Mouse (Mus musculus): Measurements from ENCODE around the gene H2afj.

GRCm38 (mm10) chr6:136800710-136801109 is 7.3 kb upstream of the H2afj start:
- TF ChIP-seq CTCF (IDR thresholded peaks at IDR 0.05; ENCODE audit: borderline replicate concordance, extremely low read depth, insufficient read depth, insufficient read length) (no peak), POLR2A (IDR thresholded peaks at IDR 0.05; ENCODE audit: borderline replicate concordance, extremely low read depth, insufficient read depth, insufficient read length, poor library complexity, severe bottlenecking) (no peak)

All from brain, embryonic 14.5 days (tissue).